Mouse (Mus musculus) midbrain, embryonic 14.5 days (tissue): ENCODE results near the gene Clta. TPM values are rescaled to one million over a fixed set of nuclear protein-coding genes. Genes with fewer than 3 reads are reported as not detected.

ENCODE experiments used
- ATAC-seq: fragments of 200-750 bp; cut with Nextera tagmentation; 2 replicates; pipeline ENCODE4 v1.8.0; 2017; ENCODE audit warnings: moderate number of reproducible peaks, moderate library complexity; ENCODE audit not compliant: low FRiP score, low TSS enrichment
- DNase-seq: peaks from one replicate; pipeline ENCODE4 v3.0.0-alpha.2; 2015
- H3K27ac ChIP-seq: fragments of 300-500 bp; sonication (generic); replicated peaks from 2 replicates; pipeline ENCODE4 v1.5.1; 2014; ENCODE audit warnings: mild to moderate bottlenecking, low read depth, low read length, moderate library complexity
- H3K27me3 ChIP-seq: fragments of 300-500 bp; sonication (generic); 2 replicates; pipeline ENCODE4 v1.6.1; 2014; ENCODE audit warnings: low read length, control low read depth, mixed read lengths; ENCODE audit not compliant: control insufficient read depth, insufficient read depth
- H3K36me3 ChIP-seq: fragments of 300-500 bp; sonication (generic); 2 replicates; pipeline ENCODE4 v1.6.1; 2014; ENCODE audit warnings: low read length, control low read depth; ENCODE audit not compliant: control insufficient read depth, insufficient read depth
- H3K4me1 ChIP-seq: fragments of 300-500 bp; sonication (generic); 2 replicates; pipeline ENCODE4 v1.6.1; 2014; ENCODE audit warnings: mild to moderate bottlenecking, antibody characterized with exemption, low read length, control low read depth; ENCODE audit not compliant: control insufficient read depth, insufficient read depth
- H3K4me2 ChIP-seq: fragments of 300-500 bp; sonication (generic); 2 replicates; pipeline ENCODE4 v1.6.1; 2014; ENCODE audit warnings: mild to moderate bottlenecking, low read length, moderate library complexity
- H3K4me3 ChIP-seq: fragments of 300-500 bp; sonication (generic); replicated peaks from 2 replicates; pipeline ENCODE4 v1.5.1; 2014; ENCODE audit warnings: low read depth, low read length
- H3K9ac ChIP-seq: fragments of 300-500 bp; sonication (generic); replicated peaks from 2 replicates; pipeline ENCODE4 v1.6.1; 2014; ENCODE audit warnings: mild to moderate bottlenecking, low read length, moderate library complexity
- H3K9me3 ChIP-seq: fragments of 300-500 bp; sonication (generic); 2 replicates; pipeline ENCODE4 v1.6.1; 2016; ENCODE audit warnings: low read length, control low read depth, mixed read lengths; ENCODE audit not compliant: control insufficient read depth
- WGBS: fragments of 180-500 bp; shearing (Covaris S2); extraction: QIAGEN DNeasy Blood & Tissue Kit; methylation state at CpG from one replicate; pipeline ENCODE4 v1.1.7; 2014; 5-methylcytosine and 5-hydroxymethylcytosine counted together
- polyA plus RNA-seq: library from polyadenylated mRNA; unstranded; fragments of >200 nt; fragmentation: Nextera tagmentation; extraction: Ambion mirVana; gene quantifications from 2 replicates; pipeline ENCODE4 v1.2.1, GENCODE M21; 2014

Clta gene
- polyA plus RNA-seq, 1 experiment from 2014 or later, result 317 TPM

GRCm38 (mm10) chr4:43968650-43969049 is 35.6 kb upstream of the Clta start:
- Histone ChIP-seq H3K27ac (no peak overlapping the region), H3K4me1 (peaks cover 12% of the 10 kb centered on the region), H3K36me3 (no peaks in the 10 kb centered on the region), H3K4me3 (no peak overlapping the region), H3K9me3 (no peaks in the 10 kb centered on the region), H3K9ac (no peak overlapping the region), H3K27me3 (0 out of 2 replicates have a peak, but pooled peaks cover 2% of the 10 kb centered on the region), H3K4me2 (no peak overlapping the region)
- 42% methylated on average over 13 of the region's 13 CpGs for WGBS
- DNase-seq (peak; percentile 32), ATAC-seq (no peak)

GRCm38 (mm10) chr4:43969373-43969772 is 34.9 kb upstream of the Clta start:
- no peaks in the 10 kb centered on the region for H3K27me3 ChIP-seq
- no peak for ATAC-seq
- no peak overlapping the region for H3K9ac ChIP-seq
- H3K4me1 ChIP-seq, result peaks cover 13% of the 10 kb centered on the region
- no peak overlapping the region for H3K4me3 ChIP-seq
- no peaks in the 10 kb centered on the region for H3K9me3 ChIP-seq
- H3K4me2 ChIP-seq, result no peak overlapping the region
- no peak overlapping the region for H3K27ac ChIP-seq
- 18% methylated on average over 4 of the region's 4 CpGs for WGBS
- no peaks in the 10 kb centered on the region for H3K36me3 ChIP-seq
- peak; percentile 42 for DNase-seq

GRCm38 (mm10) chr4:43970393-43971330 is 33.6 kb upstream of the Clta start:
- Histone ChIP-seq H3K27me3 (no peaks in the 10 kb centered on the region), H3K4me3 (no peak overlapping the region), H3K27ac (no peak overlapping the region), H3K9me3 (no peaks in the 10 kb centered on the region), H3K36me3 (no peaks in the 10 kb centered on the region), H3K4me2 (no peak overlapping the region), H3K9ac (no peak overlapping the region), H3K4me1 (peaks cover 13% of the 10 kb centered on the region)
- DNase-seq (no peak), ATAC-seq (no peak)
- WGBS, result 80% methylated on average over 20 of the region's 20 CpGs

- no peak overlapping the region for H3K9ac ChIP-seq
- no peaks in the 10 kb centered on the region for H3K27me3 ChIP-seq
- H3K36me3 ChIP-seq, result no peaks in the 10 kb centered on the region
- ATAC-seq (no peak), DNase-seq (no peak)
- H3K9me3 ChIP-seq, result no peaks in the 10 kb centered on the region
- 63% methylated on average over 9 of the region's 9 CpGs for WGBS
- no peak overlapping the region for H3K4me3 ChIP-seq
- peaks cover 13% of the 10 kb centered on the region for H3K4me1 ChIP-seq
- 0 out of 2 replicates have a peak overlapping the region, but pooled peaks have one; percentile 9 for H3K27ac ChIP-seq
- no peak overlapping the region for H3K4me2 ChIP-seq
These were observed 32.6 kb upstream of the Clta start for GRCm38 (mm10) chr4:43971541-43972136.

- H3K4me2 ChIP-seq, result no peak overlapping the region
- H3K27ac ChIP-seq, result 0 out of 2 replicates have a peak overlapping the region, but pooled peaks have one; percentile 9
- no peaks in the 10 kb centered on the region for H3K27me3 ChIP-seq
- H3K9me3 ChIP-seq, result no peaks in the 10 kb centered on the region
- no peaks in the 10 kb centered on the region for H3K36me3 ChIP-seq
- DNase-seq (peak; percentile 36), ATAC-seq (no peak)
- no peak overlapping the region for H3K4me3 ChIP-seq
- H3K4me1 ChIP-seq, result peaks cover 13% of the 10 kb centered on the region
- H3K9ac ChIP-seq, result no peak overlapping the region
- 2% methylated on average over 8 of the region's 8 CpGs for WGBS
These were observed 32.1 kb upstream of the Clta start for GRCm38 (mm10) chr4:43972137-43972591.

GRCm38 (mm10) chr4:43973526-43973981 is 30.7 kb upstream of the Clta start:
- ATAC-seq, result no peak
- no peak overlapping the region for H3K9ac ChIP-seq
- no peaks in the 10 kb centered on the region for H3K27me3 ChIP-seq
- H3K27ac ChIP-seq, result no peak overlapping the region
- WGBS, result 28% methylated on average over 4 of the region's 4 CpGs
- no peaks in the 10 kb centered on the region for H3K9me3 ChIP-seq
- H3K4me3 ChIP-seq, result no peak overlapping the region
- peak; percentile 25 for DNase-seq
- peaks cover 16% of the 10 kb centered on the region for H3K4me1 ChIP-seq
- H3K36me3 ChIP-seq, result no peaks in the 10 kb centered on the region
- no peak overlapping the region for H3K4me2 ChIP-seq

GRCm38 (mm10) chr4:43974914-43975616 is 29.2 kb upstream of the Clta start:
- H3K27me3 ChIP-seq, result 0 out of 2 replicates have a peak, but pooled peaks cover under 1% of the 10 kb centered on the region
- 82% methylated on average over 10 of the region's 10 CpGs for WGBS
- no peak overlapping the region for H3K27ac ChIP-seq
- ATAC-seq, result no peak
- H3K9ac ChIP-seq, result no peak overlapping the region
- H3K4me1 ChIP-seq, result peaks cover 16% of the 10 kb centered on the region; the same call in 1 of the 2 replicates
- H3K4me3 ChIP-seq, result no peak overlapping the region
- H3K36me3 ChIP-seq, result no peaks in the 10 kb centered on the region
- H3K4me2 ChIP-seq, result no peak overlapping the region
- DNase-seq, result no peak
- H3K9me3 ChIP-seq, result no peaks in the 10 kb centered on the region

- Histone ChIP-seq H3K4me1 (peaks cover 16% of the 10 kb centered on the region; the same call in 1 of the 2 replicates), H3K36me3 (no peaks in the 10 kb centered on the region), H3K4me3 (no peak overlapping the region), H3K9me3 (no peaks in the 10 kb centered on the region), H3K27ac (no peak overlapping the region), H3K9ac (no peak overlapping the region), H3K4me2 (no peak overlapping the region), H3K27me3 (0 out of 2 replicates have a peak, but pooled peaks cover 8% of the 10 kb centered on the region)
- DNase-seq, result no peak
- WGBS, result 86% methylated on average over 6 of the region's 6 CpGs
- no peak for ATAC-seq
These were observed 28.0 kb upstream of the Clta start for GRCm38 (mm10) chr4:43976223-43976740.
